Mouse (Mus musculus): ENCODE data around the gene Tnip3. TPM values are rescaled to one million over a fixed set of nuclear protein-coding genes. Genes with fewer than 3 reads are reported as not detected.

Gene Tnip3
- polyA plus RNA-seq, 1 experiment from 2014 or later = not detected

- 78% methylated on average over 2 of the region's 2 CpGs for WGBS
Measured at GRCm38 (mm10) chr6:65540138-65540537, 15.0 kb downstream of the Tnip3 start.

DNA sequence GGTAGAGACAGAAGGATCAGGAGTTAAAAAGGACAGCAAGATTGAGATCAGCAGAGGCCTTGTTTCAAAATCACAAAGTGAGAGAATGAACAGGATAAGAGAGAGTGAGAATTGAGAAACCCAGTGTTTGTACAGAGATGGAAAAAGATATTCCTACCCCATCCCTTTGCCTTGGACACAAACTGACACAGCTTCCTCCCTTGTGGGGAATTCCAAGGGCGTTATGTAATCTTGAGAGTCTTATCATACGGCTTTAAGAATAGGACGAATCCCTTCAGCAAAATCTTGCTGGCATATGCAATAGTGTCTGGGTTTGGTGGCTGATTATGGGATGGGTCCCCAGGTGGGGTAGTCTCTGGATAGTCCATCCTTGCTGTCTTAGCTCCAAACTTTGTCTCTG, 16.0 kb downstream of the Tnip3 start:
- Histone ChIP-seq H3K4me1 (0 out of 2 replicates have a peak, but pooled peaks cover 6% of the 10 kb centered on the region), H3K9me3 (no peaks in the 10 kb centered on the region), H3K4me2 (replicated peaks) (no peak overlapping the region), H3K27ac (replicated peaks) (no peak overlapping the region), H3K4me3 (no peak overlapping the region), H3K9ac (replicated peaks) (no peak overlapping the region), H3K36me3 (no peaks in the 10 kb centered on the region), H3K27me3 (no peaks in the 10 kb centered on the region)
- 91% methylated on average over 3 of the region's 3 CpGs for WGBS
- no peak for ATAC-seq (ENCODE audit: low FRiP score, low read depth)

More at GRCm38 (mm10) chr6:65540138-65540537, 15.0 kb downstream of the Tnip3 start:
- Histone ChIP-seq H3K36me3 (no peaks in the 10 kb centered on the region), H3K4me2 (replicated peaks) (no peak overlapping the region), H3K27me3 (no peaks in the 10 kb centered on the region), H3K4me1 (0 out of 2 replicates have a peak, but pooled peaks cover 6% of the 10 kb centered on the region), H3K9ac (replicated peaks) (no peak overlapping the region), H3K27ac (replicated peaks) (no peak overlapping the region), H3K4me3 (no peak overlapping the region), H3K9me3 (no peaks in the 10 kb centered on the region)
- no peak for ATAC-seq (ENCODE audit: low FRiP score, low read depth)

DNA sequence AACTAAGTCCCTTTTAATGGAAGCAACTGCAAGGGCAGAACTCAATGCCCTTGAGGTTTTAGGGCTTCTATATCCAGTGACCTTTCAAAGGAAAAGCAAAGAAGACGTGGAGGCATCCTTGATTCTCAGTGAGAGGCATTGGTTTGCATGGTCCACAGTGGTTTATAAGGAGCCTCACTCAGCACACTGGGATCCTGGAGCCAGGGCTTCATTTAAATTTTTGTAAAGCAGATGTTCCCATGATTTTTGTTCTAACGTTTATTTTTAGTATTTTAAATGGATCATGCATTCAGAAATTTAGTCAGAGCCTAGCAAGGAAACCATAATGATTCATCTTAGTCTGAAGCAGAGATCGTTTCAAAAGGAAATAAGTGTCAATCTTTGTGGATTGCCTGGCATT, 17.3 kb downstream of the Tnip3 start:
- Histone ChIP-seq H3K4me1 (0 out of 2 replicates have a peak, but pooled peaks cover 6% of the 10 kb centered on the region), H3K36me3 (no peaks in the 10 kb centered on the region), H3K9ac (replicated peaks) (no peak overlapping the region), H3K27me3 (no peaks in the 10 kb centered on the region), H3K27ac (replicated peaks) (no peak overlapping the region), H3K4me2 (replicated peaks) (no peak overlapping the region), H3K9me3 (no peaks in the 10 kb centered on the region), H3K4me3 (no peak overlapping the region)
- ATAC-seq (ENCODE audit: low FRiP score, low read depth) = no peak
- 61% methylated on average over 3 of the region's 3 CpGs for WGBS

GRCm38 (mm10) chr6:65542913-65543312, 17.8 kb downstream of the Tnip3 start:
- Histone ChIP-seq H3K36me3 (no peaks in the 10 kb centered on the region), H3K4me2 (replicated peaks) (no peak overlapping the region), H3K27me3 (no peaks in the 10 kb centered on the region), H3K9me3 (no peaks in the 10 kb centered on the region), H3K4me1 (0 out of 2 replicates have a peak, but pooled peaks cover 5% of the 10 kb centered on the region), H3K4me3 (no peak overlapping the region), H3K9ac (replicated peaks) (no peak overlapping the region), H3K27ac (replicated peaks) (no peak overlapping the region)
- no peak for ATAC-seq (ENCODE audit: low FRiP score, low read depth)
- WGBS = 24% methylated on average over 1 of the region's 1 CpGs

GRCm38 (mm10) chr6:65563887-65564656, 39.0 kb downstream of the Tnip3 start:
- H3K4me1 ChIP-seq = no peaks in the 10 kb centered on the region
- no peaks in the 10 kb centered on the region for H3K9me3 ChIP-seq
- 80% methylated on average over 3 of the region's 3 CpGs for WGBS
- no peaks in the 10 kb centered on the region for H3K27me3 ChIP-seq
- no peak overlapping the region for H3K4me3 ChIP-seq
- H3K4me2 ChIP-seq (replicated peaks) = no peak overlapping the region
- no peak overlapping the region for H3K27ac ChIP-seq (replicated peaks)
- H3K36me3 ChIP-seq = no peaks in the 10 kb centered on the region
- H3K9ac ChIP-seq (replicated peaks) = no peak overlapping the region
- no peak for ATAC-seq (ENCODE audit: low FRiP score, low read depth)

- no peak overlapping the region for H3K27ac ChIP-seq (replicated peaks)
- no peak overlapping the region for H3K4me2 ChIP-seq (replicated peaks)
- H3K36me3 ChIP-seq = no peaks in the 10 kb centered on the region
- H3K27me3 ChIP-seq = no peaks in the 10 kb centered on the region
- no peaks in the 10 kb centered on the region for H3K9me3 ChIP-seq
- H3K9ac ChIP-seq (replicated peaks) = no peak overlapping the region
- no peaks in the 10 kb centered on the region for H3K4me1 ChIP-seq
- no peak for ATAC-seq (ENCODE audit: low FRiP score, low read depth)
- H3K4me3 ChIP-seq = no peak overlapping the region
- 94% methylated on average over 2 of the region's 2 CpGs for WGBS
Measured at GRCm38 (mm10) chr6:65564657-65565039, 39.5 kb downstream of the Tnip3 start.

GRCm38 (mm10) chr6:65569741-65570140, 44.6 kb downstream of the Tnip3 start:
- H3K4me1 ChIP-seq = no peaks in the 10 kb centered on the region
- 0 out of 2 replicates have a peak, but pooled peaks cover 4% of the 10 kb centered on the region for H3K27me3 ChIP-seq
- H3K27ac ChIP-seq (replicated peaks) = no peak overlapping the region
- no peaks in the 10 kb centered on the region for H3K9me3 ChIP-seq
- ATAC-seq (ENCODE audit: low FRiP score, low read depth) = no peak
- no peak overlapping the region for H3K4me3 ChIP-seq
- H3K36me3 ChIP-seq = no peaks in the 10 kb centered on the region
- H3K4me2 ChIP-seq (replicated peaks) = no peak overlapping the region
- 29% methylated on average over 8 of the region's 8 CpGs for WGBS
- H3K9ac ChIP-seq (replicated peaks) = no peak overlapping the region

- Histone ChIP-seq H3K9me3 (no peaks in the 10 kb centered on the region), H3K27me3 (0 out of 2 replicates have a peak, but pooled peaks cover 2% of the 10 kb centered on the region), H3K27ac (replicated peaks) (no peak overlapping the region), H3K4me3 (no peak overlapping the region), H3K4me2 (replicated peaks) (no peak overlapping the region), H3K36me3 (no peaks in the 10 kb centered on the region), H3K9ac (replicated peaks) (no peak overlapping the region), H3K4me1 (no peaks in the 10 kb centered on the region)
- ATAC-seq (ENCODE audit: low FRiP score, low read depth) = no peak
- WGBS = 78% methylated on average over 8 of the region's 8 CpGs
Measured at GRCm38 (mm10) chr6:65578151-65578973, 53.2 kb downstream of the Tnip3 start.

DNA sequence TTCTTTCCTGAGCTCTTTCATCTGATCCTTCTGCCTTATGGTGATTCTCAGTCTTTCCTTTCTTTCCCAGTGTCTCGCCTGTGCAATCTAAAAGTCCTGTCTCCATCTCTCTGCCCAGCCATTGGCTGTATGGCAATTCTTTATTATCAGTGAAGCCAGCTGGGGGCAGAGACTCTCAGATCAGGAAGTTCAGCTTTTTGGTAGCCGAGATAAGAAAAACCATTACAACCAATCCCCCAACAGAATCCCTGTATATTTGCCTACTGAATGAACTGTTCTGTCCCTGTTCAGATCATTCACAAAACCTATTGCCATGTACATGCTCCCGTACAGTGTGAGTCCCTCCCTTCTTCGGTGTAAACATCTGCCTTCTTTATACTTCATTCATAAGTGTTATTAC, 57.9 kb downstream of the Tnip3 start:
- H3K4me3 ChIP-seq = no peak overlapping the region
- H3K4me2 ChIP-seq (replicated peaks) = no peak overlapping the region
- no peak overlapping the region for H3K9ac ChIP-seq (replicated peaks)
- H3K36me3 ChIP-seq = no peaks in the 10 kb centered on the region
- no peak overlapping the region for H3K27ac ChIP-seq (replicated peaks)
- H3K27me3 ChIP-seq = no peaks in the 10 kb centered on the region
- 80% methylated on average over 4 of the region's 4 CpGs for WGBS
- peaks cover 5% of the 10 kb centered on the region; the same call in 1 of the 2 replicates for H3K4me1 ChIP-seq
- H3K9me3 ChIP-seq = no peaks in the 10 kb centered on the region
- ATAC-seq (ENCODE audit: low FRiP score, low read depth) = 0 out of 2 replicates have a peak, but pooled peaks have one; percentile 38

DNA sequence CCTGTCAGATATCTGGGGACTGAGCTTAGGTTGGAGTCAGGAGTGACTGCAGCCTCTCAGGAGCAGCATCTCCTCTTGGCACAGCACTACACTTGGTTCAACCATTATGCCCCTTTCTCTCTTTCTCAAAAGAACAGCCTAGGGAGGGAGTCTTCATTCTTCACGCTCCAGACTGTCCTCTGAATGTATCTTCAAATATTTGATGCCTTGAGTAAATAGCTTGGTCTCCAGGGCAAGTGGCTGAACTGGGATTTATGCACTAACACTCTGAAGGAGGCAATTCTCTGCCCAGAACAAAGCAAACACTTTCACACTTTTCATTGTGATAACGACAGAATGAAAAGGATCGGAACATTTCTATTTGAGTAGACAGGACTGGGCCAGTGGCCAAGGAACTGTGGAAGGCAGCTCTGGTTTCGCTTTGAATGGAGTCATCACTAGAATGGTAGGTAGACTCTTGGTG, 59.8 kb downstream of the Tnip3 start:
- no peak overlapping the region for H3K4me2 ChIP-seq (replicated peaks)
- peaks cover 5% of the 10 kb centered on the region; the same call in 1 of the 2 replicates for H3K4me1 ChIP-seq
- H3K4me3 ChIP-seq = no peak overlapping the region
- WGBS = 38% methylated on average over 4 of the region's 4 CpGs
- H3K27me3 ChIP-seq = no peaks in the 10 kb centered on the region
- no peak overlapping the region for H3K27ac ChIP-seq (replicated peaks)
- no peaks in the 10 kb centered on the region for H3K9me3 ChIP-seq
- no peaks in the 10 kb centered on the region for H3K36me3 ChIP-seq
- no peak for ATAC-seq (ENCODE audit: low FRiP score, low read depth)
- no peak overlapping the region for H3K9ac ChIP-seq (replicated peaks)

DNA sequence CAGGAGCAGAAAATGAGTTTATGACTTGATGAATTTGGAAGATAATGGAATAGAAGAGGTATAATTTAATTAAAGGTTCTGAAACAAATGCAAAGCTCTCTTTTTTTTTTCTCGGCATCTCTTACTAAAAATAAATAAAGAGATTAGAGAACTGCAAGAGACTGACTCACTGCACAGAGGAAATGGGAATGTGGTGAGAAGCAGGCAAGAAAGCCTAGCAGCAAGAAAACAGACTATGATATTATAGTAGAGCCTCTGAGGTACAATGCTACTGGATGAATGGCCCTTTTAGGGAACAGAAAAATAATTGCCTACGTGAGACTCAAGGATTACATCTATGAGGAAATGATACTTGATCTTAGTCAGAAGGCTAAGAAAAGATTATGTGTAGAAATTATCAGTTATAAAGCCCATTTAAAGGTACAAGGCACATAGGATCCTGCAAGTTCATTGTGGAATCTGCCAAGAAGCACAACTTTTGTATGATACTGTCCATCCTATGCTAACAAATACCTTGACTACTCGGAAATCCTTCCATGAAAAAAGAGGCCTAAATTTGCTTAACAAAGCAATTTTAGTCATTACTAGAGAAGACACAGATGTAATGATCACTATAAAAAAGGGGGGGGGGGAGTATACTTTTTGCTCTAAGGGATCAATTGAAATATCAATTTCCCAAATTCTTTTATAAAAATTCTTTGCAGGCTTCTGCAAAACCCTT, 60.4 kb downstream of the Tnip3 start:
- no peaks in the 10 kb centered on the region for H3K9me3 ChIP-seq
- no peak overlapping the region for H3K27ac ChIP-seq (replicated peaks)
- H3K27me3 ChIP-seq = no peaks in the 10 kb centered on the region
- WGBS = 67% methylated on average over 3 of the region's 3 CpGs
- no peak overlapping the region for H3K4me3 ChIP-seq
- ATAC-seq (ENCODE audit: low FRiP score, low read depth) = no peak
- no peak overlapping the region for H3K4me2 ChIP-seq (replicated peaks)
- no peak overlapping the region for H3K9ac ChIP-seq (replicated peaks)
- peaks cover 5% of the 10 kb centered on the region; the same call in 1 of the 2 replicates for H3K4me1 ChIP-seq
- no peaks in the 10 kb centered on the region for H3K36me3 ChIP-seq
